Mouse (Mus musculus) fat pad, adult 2 months (tissue): ENCODE data around the gene Ywhag.

Experiments used
- DNase-seq: peaks from one replicate; pipeline ENCODE4 v3.0.0-alpha.2; 2011; ENCODE audit warnings: low read depth, low spot score; ENCODE audit errors: extremely low read depth

Ywhag gene

DNA sequence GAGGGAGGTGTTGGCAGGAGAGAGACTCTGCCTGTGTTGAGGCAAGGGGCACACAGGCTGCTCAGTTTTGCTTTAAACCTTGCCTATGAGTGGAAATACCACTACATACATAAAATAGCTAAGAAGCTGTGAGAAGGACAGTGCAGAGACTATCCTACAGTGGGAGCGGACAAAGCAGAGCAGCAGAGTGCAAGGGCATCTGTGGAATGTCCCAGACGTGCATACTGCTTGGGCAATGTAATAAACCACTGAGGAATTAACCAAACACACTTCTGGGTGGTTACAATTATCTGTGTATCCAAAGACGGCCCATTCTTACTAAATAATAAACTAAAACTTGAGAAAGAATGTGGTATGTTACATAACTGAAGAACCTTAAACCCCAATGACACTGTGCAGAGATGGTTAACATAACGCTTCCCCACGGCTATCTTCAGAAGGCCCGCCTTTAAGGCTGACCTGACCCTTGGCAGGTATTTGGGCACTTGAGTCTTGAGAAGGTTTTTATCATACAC lies 18.3 kb downstream of the Ywhag start:
- no peak for DNase-seq

DNA sequence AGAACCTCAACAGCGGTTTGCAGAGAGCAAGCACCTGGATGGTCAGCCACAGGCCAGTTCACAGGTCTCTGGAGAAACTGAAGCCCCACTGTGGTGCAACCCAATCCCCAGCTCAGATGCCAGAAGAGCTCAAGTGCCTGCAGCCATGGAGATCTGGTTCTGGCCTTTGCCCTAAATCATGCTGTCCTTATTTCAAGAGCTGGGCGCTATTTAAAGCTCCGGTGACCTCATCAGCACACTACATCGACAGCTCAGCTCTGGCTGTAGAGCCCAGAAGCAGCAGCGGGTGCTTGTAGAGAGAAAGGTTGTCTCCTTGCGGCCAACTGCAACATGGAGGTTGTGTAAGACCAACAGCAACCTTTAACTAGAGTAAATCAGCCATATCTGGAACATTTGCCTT lies 20.3 kb downstream of the Ywhag start:
- DNase-seq, result peak; percentile 61

DNA sequence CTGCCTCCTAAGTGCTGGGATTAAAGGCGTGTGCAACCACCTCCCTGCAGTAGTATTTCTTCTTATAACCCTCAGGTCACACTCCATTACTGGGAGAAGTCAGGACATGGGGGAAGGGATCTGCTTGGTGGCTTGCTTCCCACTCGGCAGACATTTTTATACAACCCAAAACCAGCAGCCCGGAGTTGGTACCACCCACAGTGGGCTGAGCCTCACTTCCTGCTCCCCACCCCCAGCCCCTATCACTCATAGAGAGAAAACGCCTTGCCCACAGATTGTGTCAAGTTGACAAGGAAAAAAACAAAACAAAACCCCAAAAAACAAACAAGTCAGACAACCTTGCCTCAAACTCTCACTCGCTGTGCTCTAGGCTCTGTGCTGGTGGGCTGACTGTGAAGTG lies 21.2 kb downstream of the Ywhag start:
- DNase-seq, result no peak

DNA sequence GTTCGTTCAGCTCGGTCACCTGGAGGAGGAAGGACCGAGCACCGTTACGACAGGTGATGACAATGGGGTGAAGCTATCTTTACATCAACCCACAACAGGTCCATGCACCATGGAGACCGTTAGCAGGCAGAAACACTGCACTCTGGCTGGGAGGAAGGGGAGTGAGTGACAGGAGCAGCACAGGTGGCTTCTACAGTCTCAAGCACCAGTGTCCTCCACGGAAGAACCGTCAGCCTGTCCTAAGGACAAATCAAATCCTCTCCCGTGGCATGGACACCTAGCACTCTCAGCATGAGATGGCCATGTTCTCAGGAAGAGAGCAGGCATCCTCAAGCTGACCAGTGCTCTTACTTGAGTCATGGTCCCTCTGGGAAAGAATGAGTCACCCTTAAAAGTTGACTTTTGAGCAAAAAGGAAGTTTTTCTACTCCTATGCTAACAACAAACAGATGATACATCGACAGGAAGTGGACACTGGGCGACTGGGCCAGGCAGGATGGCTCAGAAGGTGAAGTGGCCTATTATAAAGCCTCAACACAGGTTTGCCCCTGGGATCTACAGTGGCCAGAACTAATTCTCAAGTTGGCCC lies 22.7 kb downstream of the Ywhag start:
- DNase-seq, result no peak

DNA sequence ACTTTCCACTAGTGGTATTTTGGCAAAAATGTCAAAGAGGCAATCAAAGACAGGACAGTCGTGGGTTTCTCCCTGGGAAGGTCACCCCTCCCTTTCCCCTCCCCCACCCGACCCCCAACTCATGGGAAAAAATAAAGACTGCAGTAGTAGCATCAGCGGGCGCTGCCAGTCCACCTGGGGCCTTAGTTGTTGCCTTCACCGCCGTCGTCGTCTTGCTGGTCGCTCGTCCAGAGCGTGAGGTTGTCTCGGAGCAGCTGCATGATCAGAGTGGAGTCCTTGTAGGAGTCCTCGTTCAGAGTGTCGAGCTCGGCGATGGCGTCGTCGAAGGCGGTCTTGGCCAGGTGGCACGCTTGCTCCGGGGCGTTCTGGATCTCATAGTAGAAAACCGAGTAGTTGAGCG lies 23.6 kb downstream of the Ywhag start:
- DNase-seq, result no peak

DNA sequence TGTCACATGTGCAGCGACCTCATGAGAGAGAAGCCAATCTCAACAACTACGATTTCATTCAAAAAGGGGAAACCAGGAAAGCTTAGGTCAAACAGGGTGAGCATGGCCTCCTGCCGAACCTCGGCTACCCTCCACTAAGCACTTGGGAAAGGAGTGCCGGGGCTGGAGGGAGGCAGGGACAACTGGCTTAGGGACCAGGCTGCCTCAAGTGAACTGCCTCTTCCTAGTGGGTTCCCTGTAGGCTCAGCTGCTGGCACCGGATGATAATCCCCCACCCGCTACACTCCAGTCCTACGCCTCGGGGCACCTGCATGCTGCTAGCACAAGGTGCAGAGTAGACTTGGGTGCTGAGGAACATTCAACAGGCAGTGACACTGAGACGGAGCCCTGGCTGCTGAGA lies 24.8 kb downstream of the Ywhag start:
- DNase-seq, result no peak

DNA sequence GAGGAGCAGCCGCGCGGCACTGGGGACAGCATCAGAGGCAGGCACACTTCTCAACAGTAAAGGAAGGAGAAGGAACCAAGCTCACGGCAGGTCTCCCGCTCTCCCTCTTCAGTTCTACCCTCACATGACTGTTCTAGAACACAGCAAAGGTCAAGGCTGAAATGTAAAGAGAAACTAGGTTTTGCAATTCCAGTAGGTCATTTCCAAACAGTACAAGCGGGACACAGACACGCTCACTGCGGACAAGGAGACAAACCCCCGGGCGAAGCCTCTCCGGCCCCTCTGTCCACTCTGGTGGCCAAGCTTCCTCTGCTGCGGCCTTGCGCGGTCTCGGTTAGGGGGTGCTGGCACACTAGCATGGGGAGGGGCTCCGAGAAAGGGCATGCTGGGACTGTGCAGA lies 25.4 kb downstream of the Ywhag start:
- no peak for DNase-seq

DNA sequence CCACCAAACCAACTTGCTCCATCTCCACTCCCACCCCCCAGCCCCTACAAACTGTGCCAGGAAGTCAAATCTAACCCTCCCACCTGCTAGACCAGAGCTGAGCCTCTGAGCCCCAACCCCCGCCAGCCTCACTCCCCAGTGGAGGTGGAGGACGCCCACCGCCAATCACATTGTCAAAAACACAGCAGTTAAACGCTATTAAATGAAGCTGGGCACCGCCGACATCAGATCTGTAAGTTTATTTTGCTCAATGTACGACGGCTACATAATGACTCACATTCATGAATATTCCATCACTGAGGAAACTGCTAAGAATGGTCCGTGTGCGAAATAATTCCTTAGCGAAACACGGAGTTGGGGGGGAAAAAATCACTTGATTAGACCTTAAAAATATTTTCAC lies 26.2 kb downstream of the Ywhag start:
- DNase-seq, result no peak

DNA sequence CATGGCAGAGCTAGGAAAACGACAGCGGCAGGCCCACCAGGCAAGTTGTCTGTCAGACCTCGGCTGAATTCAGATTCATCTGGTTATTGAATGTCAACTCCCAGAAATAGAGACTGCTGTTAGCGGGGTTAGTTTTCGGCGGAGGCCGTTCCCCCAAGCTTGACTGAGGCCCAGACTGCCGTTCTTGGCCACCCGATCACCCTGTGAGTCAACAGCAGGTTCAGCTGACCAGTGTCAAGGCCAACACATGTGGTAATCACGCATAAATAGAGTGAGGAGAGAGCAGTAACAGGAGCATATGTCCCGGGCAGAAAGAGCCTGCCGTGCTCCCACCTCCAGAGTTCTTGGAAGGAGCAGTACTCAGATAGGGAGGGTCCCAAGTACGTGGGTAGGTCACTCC lies 27.2 kb downstream of the Ywhag start:
- no peak for DNase-seq

DNA sequence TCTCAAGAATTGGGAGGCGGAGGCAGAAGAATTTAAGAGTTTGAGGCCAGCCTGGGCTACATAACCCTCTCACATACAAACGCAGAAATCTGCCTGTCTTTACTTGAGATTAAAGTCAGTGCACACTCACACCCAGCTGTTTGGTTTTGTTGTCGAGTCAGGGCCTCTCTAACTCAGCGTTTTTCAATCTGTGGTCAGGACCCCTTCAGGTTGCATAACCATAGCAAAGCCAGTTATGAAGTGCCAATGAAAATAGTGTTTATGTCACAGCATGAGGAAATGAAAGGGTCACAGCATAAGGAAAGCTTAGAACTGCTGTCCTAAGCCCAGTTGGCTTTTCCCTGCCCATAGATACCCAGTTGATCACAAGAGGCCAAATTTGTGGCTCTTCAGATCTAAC lies 27.6 kb downstream of the Ywhag start:
- DNase-seq, result no peak

DNA sequence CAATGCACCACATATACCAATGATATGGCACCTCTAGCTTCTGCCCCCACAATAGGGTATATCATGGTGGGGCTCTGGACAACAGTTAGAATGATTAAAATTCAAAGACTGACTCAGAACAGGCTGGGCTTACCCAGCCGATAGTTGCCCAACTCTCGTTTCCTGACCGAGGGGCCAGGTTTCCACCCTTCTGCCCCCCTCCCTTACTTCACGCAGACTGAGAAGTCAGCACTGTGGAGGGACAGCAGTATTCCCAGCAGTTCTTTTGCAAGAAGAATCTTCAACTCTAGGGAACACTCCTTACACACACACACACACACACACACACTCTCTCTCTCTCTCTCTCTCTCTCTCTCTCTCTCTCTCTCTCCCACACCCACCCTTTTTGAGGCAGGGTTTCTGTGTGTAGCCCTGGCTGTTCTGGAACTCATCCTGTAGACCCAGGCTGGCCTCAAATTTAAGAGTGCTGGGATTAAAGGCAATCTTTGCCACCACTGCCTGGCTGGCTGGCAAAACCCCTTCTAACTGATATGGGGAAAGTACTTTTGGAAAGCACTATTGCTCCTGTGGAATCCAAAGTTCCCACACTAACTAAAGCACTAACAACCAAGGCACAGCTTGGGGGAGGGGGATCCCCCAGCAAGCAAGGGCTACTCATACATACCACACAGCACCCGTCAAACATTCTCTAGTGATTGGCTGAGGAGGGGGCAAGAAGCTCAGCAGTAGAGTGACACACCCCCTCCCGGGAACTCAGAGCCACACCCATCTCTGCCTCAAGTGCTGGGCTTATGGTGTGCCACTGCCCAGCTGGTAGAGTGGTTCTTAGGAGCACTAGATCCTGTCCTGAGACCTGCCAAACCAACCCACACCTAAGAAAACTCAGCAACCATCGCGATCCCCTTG lies 28.8 kb downstream of the Ywhag start:
- no peak for DNase-seq

DNA sequence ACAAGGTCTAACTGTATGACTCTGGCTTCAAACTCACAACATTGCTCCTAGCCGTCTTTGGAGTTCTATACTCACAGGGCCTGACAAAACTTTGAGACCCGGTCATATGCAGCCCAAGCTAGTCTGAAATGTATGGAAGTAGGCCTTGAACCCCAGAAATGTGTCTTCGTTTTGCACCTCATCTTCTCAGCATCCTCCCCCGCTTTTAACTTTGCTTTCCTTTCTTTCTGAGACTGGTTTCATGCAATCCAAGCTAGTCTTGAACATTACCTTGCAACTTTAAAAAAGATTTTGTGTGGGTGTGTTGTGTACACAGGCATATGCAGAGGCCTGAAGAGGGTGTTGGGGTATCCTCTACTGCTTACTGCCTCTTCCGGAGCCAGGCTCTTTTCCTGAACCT lies 30.2 kb downstream of the Ywhag start:
- DNase-seq, result no peak

DNA sequence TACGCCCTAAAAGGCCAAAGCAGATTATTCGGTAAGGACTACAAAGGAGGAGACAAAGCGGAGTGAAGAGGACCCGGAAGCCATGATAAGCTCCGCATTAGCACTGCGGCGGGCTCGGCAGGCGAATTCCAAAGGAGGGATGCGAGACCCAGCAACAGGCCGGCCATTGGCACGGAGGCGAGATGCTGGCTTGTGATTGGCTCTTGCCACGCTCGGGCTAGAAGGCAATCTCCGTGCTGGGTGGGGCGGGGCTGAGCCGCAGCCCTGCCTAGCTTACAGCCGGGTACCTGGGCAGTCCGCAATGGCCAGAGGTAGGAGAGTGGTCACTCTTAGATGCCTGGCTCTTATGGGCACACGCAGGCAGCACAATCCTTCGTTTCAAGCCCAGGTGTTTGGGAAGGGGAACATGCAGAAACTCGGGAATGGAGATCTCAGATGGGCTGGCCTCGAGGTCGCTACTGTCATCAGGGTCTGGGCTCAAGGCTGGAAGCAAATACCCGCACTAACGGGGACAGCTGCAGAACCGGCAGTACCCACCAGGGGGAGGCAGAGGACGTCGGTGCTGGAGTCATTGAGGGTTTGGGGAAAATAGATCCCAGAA lies 30.8 kb downstream of the Ywhag start:
- no peak for DNase-seq

DNA sequence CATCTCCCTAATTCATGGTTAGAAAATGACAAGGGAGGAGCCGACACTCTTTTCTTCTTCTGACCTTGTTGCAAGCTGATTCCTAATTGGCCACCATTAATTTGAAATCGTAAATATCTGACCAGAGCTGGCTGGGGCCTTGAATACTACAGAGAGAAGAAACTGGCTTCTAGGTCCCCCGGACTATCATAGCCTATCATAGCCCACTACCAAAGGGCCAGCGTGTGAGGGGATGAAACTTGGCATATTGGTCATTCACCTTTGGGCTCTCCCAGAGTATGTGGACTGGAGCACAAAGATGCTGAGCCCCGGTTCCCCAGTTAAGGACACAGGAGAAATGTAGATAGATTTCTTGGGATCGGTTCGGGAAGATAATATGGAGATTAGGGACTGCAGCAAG lies 31.4 kb downstream of the Ywhag start:
- no peak for DNase-seq

DNA sequence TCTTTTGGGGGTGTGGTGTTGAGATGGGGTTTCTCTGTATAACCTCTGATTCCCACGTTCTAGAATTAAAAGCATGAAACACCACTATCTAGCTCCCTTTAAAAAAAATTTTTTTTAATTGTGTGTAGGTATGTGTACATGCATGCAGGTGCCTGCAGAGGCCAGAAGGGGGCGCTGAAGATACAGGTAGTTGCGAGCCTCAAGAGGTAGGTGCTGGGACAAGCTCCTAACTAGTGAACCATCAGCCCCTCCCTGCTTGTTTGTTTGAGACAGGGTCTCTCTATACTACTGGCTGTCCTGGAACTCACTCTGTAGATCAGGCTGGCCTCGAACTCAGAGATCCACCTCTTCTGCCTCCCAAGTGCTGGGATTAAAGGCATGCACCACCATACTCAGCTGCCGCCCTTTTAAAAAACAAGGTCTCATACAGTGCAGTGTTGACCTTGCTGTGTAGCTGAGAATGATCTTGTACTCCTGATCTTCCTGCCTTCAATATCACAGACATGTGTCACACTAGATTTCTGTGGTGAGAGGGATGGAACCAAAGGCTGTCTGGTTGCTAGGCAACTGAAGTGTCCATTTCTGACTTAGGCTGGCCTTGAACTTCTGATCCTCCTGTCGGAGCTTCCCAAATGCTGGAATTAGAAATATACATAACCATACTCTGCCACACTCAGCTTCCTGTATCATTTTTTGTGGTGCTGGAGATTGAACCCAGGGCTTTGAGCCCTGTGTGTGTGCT lies 32.9 kb downstream of the Ywhag start:
- no peak for DNase-seq

DNA sequence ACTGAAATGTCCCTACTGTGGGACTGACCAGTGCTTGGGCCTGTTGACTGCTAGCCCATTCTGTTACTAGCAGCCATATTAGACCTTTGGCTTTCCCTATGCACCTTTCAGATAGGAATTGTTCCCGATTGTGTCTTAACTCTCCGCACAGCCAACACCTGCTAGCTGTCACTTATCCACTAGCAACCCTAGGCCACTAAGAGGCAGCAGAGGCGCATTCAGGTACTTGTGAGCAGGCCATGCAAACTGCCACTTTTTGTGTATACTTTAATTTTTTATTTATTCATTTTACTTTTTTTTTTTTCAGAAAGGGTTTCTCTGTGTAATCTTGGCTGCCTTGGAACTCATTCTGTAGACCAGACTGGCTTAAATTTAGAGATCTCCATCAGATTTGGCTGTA lies 33.7 kb downstream of the Ywhag start:
- no peak for DNase-seq

DNA sequence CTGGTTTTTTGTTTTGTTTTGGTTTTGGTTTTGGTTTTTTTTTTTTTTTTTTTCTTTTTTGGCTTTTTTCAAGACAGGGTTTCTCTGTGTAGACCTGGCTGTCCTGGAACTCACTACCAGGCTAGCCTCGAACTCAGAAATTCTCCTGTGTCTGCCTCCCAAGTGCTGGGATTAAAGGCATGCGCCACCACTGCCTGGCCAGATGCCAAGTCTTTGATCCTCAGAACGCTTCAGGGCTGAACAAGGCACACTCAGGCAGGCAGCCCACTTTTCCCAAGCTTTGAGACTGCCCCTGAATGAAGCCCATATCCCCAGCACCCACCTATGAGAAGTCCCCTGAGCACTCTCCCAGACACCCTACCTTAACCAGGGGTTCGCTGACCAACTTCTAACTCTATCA lies 34.6 kb downstream of the Ywhag start:
- no peak for DNase-seq

DNA sequence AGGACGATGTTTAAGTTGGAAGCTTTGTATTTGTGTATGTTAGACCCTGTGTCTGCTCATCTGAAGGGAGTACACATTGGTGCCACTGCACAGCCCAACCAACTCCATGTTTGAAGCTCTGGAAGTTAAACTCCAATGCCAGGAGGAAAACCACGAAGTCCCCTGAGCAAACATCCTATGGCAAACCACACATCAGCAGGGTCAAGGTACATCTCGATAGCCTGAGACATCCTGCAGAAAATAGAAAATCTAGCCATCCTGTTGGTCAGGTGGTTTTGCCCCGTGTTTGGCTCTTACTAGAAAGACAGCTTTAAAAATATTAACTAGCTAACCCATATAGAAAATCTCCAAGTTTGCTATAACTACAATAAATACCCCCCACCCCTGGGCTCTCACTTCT lies 35.4 kb downstream of the Ywhag start:
- no peak for DNase-seq

DNA sequence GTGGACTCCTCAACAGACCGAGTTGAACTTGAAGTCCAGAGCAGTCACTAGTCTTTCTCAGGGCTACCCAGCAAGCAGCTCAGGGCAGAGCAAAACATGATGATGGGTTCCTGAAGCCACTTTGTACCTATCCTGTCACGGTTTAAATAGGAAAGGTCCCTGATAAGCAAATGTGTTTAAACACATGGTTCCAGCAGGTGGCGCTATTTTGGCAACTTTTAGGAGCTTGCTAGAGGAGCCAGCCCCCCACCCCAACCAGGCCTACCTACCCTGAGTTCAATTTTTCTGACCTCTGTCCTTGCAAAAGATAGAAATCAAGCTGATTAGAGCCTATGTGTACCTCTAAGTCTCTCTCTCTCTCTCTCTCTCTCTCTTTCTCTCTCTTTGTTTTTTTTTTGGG lies 36.4 kb downstream of the Ywhag start:
- no peak for DNase-seq

DNA sequence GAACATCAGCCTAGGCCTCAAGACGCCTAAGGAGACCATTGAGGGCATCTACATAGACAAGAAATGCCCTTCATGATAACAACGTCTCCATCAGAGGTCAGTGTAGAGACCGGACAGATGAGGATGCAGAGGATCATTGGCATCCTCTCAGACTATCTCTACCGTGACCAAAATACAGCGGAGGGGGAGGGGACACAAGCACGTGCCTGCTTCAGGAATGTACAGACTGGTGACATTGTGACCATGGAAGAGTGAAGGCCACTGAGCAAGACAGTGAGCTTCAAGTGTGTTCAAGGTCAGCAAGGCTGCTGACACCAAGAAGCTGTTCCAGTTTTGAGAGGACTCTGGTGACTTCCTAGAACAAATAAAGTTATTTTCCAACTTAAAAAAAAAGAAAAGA lies 39.5 kb downstream of the Ywhag start:
- DNase-seq, result no peak

DNA sequence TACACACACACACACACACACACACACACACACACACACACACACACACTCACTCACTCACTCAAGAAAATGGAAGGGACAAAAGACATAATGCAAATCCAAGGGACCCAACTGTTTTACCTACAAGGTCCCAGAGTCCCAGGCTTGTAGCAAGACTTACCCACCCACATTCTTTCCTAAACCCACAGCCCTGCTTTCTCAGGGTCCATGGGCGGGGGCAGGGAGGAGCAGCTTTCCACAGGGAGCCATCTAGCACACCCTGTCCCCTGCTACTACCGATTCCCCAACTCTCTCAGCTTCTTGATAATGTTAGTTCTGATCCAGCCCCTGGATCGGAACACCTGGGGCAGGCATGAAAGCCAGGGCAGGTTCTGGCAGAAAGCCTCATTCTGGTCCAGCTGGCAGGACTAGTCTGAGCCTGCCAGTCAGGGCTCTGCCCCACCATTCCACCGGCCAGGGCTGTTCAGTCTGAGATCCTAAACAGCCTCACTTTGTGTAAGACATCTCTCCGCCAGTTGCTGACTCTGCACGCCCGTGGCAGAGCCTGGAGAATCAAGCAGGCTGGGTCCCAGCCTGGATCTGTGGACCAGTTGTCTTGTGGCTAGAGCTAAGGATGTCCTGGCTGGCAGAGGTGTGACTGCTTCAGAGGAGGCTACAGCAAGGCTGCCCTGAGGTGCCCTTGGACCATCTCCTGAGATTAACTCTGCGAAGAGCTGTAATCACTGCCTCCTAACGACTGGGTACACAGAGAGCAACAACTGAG lies 41.6 kb downstream of the Ywhag start:
- DNase-seq, result no peak
